Mouse (Mus musculus) T-cell, adult 2 months (primary cell): ENCODE measurements around the gene Sept14.
"Not testable (repeated sequence)": the region's sequence is repeated elsewhere in the genome, so short reads cannot be mapped to it uniquely, and the experiment has no call there.

ENCODE experiments used
- DNase-seq: peaks from one replicate; pipeline ENCODE4 v3.0.0; 2022; ENCODE audit warnings: low spot score

Gene Sept14

DNA sequence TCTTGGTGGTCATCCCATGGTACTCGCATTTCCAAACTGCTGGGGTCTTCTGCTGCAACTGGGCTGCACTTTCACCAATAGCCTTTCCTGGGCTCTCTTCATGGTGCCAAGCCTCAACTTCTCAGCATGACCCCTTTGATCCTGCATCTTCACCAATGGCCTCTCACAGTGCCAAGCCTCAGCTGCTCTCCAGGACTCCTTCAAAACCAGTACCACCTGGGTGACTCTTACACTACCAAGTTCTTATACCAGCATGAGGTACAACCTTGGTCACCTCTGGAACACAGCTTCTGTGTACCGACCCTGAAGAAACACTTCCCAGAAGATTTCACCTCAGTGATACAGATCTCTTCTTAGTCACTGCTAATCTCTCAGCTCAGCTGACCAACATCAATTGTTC lies at the start of gene Sept14:
TSS of gene Sept14 (minus strand) at position 101 of the 400 bp plus-strand sequence.
- DNase-seq, result no peak

DNA sequence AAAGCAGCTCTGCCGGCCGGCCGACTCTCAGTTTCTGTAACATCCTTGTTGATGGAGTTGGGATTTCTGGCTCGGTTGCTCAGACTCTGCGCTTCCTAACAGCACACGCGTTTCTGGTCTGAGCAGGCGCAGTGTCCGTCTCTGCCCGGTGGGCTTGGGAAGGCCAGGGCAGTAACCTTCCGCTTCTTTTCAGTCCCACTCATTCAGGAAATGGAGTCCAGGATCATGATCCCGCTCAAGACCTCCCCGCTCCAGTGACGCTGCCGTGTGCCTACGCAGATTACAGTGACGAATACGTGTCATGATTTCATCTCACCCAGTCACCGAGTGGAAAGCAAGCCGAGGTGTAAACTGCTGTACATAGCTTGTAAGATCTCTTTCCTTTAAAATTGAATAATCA lies 48.6 kb upstream of the Sept14 start:
- no peak for DNase-seq

GRCm38 (mm10) chr5:129744050-129744449 lies 35.7 kb upstream of the Sept14 start:
- no peak for DNase-seq

DNA sequence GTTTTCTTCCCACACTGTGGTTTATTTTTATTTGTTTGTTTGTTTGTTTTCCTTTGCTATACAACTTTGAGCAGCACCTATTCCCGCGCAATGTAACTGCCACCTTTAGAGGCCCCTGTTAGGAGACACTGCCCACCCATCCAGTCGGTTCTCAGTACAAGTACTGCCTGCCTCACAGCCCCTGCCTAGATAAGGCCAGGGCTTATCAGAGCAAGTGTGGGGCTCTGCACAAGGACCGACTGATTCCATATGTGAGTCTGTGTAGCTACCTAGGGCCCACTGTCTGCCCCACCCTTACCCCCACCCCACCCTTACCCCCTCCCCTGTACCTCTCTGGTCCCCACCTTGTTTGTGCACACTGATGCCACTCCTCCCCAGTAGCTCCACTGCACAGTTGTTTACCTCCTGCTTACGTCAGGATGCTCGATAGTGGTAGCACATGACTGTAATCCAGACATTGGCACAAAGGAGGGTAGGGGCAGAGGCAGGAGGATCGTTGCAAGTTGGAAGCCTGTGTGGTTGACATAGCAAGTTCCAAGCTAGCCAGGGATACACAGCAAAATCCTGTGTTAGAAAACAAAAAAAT lies 34.7 kb upstream of the Sept14 start:
- DNase-seq, result no peak

DNA sequence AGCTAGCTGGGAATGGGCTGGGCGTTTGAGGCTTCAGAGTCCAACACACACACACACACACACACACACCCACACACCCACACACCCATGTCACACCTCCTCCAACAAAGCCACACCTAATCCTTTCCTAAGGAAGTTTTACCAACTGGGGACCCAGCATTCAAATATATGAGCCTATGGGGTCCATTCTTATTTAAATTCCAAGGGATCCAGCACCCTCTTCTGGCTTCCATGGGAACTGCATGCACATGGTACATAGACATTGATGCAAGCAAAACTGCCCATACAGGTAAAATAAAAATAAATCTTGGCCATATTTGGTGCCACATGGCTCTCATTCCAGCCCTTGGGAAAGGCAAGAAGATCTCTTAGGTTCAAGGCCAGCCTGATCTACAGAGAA lies 32.7 kb upstream of the Sept14 start:
- DNase-seq, result peak; percentile 7

- no peak for DNase-seq
These were observed 22.7 kb upstream of the Sept14 start for GRCm38 (mm10) chr5:129731021-129731420.

GRCm38 (mm10) chr5:129730344-129730743 lies 22.0 kb upstream of the Sept14 start:
- no peak for DNase-seq

DNA sequence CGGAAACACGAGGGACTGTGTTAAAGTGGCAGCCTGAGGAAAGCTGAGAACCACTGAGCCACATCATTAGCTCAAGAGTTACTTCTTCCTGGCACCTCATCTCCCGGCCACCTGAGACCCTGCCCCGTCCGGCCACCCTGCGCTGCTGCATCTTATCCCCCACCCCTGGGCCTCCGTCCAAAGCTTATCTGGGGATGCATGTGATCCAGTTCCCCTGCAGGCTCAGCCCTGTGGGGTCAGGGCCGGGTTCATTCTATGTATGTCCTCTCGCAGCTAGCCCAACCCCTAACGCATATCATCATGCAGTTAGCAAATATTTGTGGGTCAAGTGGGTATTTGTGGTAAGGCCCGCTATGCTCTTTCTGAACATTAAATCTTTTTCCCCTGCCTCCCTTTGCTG lies 21.0 kb upstream of the Sept14 start:
- no peak for DNase-seq

- no peak for DNase-seq
These were observed 18.5 kb upstream of the Sept14 start for GRCm38 (mm10) chr5:129726784-129727183.

GRCm38 (mm10) chr5:129725774-129726392 lies 17.6 kb upstream of the Sept14 start:
- DNase-seq, result peak; percentile 11

DNA sequence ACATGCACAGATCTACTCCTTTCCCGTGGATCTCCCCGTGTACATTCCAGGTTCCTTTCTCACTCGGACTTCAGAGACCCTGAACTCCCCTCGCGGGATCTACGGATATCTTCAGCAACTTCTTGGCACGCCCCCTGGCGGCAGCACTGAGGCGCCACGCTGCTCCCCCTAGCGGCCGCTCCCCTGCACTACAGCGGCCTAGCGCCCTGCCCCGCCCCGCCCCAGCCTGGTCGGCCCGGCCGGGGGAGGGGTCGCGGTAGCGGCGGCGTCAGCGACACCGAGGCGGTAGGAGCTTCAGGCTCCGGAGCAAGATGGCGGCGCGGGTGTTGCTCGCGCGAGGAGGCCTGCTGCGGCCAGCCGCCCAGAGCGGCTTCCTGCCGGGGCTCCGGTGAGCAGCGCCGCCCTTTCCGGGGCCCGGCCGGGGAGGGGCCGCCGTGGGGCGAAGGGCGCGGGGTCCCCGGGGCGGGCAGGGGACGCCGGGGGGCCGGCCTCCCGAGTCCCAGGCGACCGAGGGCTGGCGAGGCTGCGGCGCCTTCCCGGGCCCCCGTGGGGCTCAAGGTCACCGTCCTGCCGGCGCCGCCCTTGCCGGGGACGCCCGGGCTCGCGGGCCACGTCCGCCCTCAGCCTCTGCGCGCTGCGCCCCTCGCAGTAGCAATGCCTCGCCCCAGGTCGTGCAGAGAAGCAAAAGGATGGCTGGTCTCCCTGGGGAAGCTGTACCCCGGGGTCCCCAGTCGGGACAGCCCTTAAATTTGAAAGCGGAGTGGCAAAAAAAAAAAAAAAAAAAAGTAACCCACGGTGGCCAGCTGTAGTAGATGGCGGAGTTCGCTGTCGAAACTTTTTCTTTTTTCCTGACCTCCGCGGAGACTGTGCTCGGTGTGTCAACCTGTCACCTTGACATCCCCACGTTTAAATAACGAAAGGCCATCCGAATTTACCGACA lies 16.8 kb upstream of the Sept14 start, which contains the start of gene Nipsnap2:
TSS of gene Nipsnap2 (plus strand) at position 230 of the 940 bp plus-strand sequence.
- peak; percentile 88 for DNase-seq

GRCm38 (mm10) chr5:129724268-129724667 lies 16.0 kb upstream of the Sept14 start:
- no peak for DNase-seq

- no peak for DNase-seq
These were observed 11.9 kb upstream of the Sept14 start for GRCm38 (mm10) chr5:129720176-129720575.

DNA sequence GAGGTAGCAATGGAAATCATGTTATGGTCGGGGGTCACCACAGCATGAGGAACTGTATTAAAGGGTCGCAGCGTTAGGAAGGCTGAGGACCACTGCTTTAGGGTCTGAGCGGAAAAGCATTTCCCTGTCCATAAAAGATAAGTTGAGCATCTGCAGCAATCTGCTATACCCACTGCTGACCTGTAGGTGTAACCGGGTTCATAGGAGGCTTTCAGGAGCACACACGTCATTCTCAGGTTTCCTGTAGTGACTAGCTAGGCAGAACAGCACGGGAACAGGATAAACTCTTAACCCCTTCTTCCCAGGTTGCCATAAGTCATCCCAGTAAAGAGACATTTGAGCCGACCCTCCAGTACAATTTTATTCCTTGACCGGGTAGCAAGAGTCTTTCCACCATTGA lies 8.7 kb upstream of the Sept14 start:
- no peak for DNase-seq

- peak; percentile 89 for DNase-seq
These were observed 7.1 kb upstream of the Sept14 start, which contains the start of gene Mrps17 for GRCm38 (mm10) chr5:129715326-129715861. Mrps17 (plus strand) TSS chr5:129715497.

- DNase-seq, result no peak
These were observed 4.9 kb downstream of the Sept14 start for GRCm38 (mm10) chr5:129703368-129703767.

- no peak for DNase-seq
These were observed 6.6 kb downstream of the Sept14 start for GRCm38 (mm10) chr5:129701706-129702105.

DNA sequence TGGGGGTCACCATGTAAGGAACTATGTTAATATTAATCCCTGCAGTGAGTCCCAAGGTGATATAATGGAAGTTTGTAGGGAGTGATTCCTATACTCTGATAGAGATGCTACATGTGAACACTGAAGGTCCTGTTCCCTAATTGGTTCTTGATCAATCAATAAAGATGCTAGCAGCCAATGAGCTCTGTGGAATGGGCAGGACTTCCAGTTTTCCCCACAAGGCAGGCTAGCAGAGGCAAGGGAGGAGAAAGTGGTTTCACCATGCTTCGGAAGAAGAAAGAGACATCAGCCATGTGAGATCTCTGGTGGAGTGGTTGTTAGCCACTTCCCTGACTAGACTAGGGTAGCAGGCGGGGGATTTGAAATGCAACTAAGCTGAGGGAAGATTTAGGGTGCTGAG lies 7.8 kb downstream of the Sept14 start:
- DNase-seq, result no peak

DNA sequence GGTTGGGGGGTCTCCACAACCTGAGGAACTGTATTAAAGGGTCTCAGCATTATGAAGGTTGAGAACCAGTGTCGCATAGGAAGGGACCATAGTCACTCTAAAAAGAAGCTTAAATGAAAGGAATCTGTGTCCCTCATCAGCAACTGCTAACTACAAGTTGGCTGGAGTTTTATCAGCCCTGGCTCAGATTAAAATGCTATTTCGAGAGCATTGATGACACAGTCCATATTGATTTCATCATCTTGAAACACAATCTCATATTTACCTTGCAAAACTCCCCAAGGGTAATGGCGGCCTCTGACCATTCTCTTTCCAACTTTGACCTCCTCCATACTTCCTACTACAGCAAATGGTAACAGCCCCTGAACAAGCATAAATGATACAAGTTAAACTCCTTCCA lies 17.8 kb downstream of the Sept14 start:
- DNase-seq, result no peak

DNA sequence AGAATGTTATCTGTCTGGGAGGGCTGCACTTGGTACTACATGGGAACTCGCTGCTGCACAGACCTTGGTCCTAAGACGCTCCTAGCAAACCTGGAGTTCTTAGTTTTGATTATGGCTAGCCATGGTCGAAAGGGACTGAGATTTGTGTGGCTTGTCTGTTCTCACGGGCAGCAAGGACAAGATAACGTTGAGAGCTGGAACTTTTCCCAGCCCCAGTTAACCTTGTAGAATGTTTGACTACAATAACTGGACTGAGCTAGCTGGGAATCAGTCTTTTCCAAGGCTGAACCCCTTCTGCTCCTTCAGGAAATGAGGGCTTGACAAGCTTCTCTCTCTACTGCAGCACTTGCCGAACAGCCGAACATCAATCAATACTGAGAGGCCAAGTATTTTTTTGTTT lies 20.7 kb downstream of the Sept14 start:
- DNase-seq, result no peak

GRCm38 (mm10) chr5:129685141-129685540 lies 23.2 kb downstream of the Sept14 start:
- DNase-seq, result not testable (repeated sequence)

DNA sequence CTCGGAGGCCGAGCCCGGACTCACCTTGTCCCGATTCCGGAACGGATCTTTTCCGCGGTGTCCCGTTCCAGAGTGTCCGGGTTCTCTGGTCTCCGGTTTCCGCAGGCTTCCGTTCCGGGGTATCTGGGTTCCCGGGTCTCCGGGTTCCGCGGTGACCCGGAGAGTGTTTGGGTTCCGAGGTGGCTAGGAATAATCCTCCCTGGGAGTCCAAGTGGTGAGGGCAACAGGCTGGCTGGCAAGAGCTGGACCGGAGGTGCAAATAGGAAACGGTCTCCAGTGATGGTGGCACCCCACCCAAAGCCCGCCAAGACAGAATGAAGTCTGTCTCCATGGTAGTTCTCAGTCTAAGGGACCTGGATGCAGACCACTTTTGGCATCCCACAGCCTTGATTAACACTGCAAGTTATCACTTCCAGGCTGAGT lies 38.3 kb downstream of the Sept14 start, which contains the start of gene Zfp11:
TSS of gene Zfp11 (minus strand) at position 64 of the 423 bp plus-strand sequence.
- peak; percentile 64 for DNase-seq
